Mouse (Mus musculus): ENCODE measurements around the gene Babam2.

DNA sequence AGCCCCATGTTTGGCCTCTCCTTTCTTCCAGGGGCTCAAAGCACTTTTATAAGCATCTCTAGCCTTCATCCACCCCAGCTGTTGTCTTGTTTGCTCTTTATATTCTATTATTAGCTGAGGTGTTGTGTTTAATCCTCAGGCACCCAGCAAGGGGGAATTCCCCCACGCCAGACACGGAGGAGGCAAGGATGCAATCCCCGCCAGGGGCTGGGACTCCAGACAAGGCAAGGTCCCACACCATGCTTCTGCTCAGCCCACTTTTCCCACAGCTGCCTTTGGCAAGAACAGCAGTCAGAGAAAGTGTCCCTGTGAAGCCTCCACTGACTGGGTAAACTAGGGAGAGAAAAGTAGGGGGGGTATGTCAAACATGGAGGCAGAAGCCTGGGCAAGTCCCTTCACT is 401.2 kb downstream of the Babam2 start:
- TF ChIP-seq CTCF (IDR thresholded peaks at IDR 0.05; ENCODE audit: control insufficient read depth, insufficient read depth, low read length): no peak
- no peak for TF ChIP-seq POLR2A (IDR thresholded peaks at IDR 0.05; ENCODE audit: borderline replicate concordance, control insufficient read depth, low read depth, low read length)

Data from bone marrow, adult 2 months (tissue).